Mouse (Mus musculus) forebrain, embryonic 13.5 days (tissue): ENCODE measurements around the gene Usp17ld. TPM values are rescaled to one million over a fixed set of nuclear protein-coding genes. Genes with fewer than 3 reads are reported as not detected.
"Not testable (repeated sequence)": the region's sequence is repeated elsewhere in the genome, so short reads cannot be mapped to it uniquely, and the experiment has no call there.

Source experiments
- ATAC-seq: fragments of 200-750 bp; cut with Nextera tagmentation; 2 replicates; pipeline ENCODE4 v1.8.0; 2017
- H3K27ac ChIP-seq: fragments of 300-500 bp; sonication (generic); 2 replicates; pipeline ENCODE4 v1.5.1; 2015; ENCODE audit warnings: inconsistent platforms, mild to moderate bottlenecking, moderate library complexity
- H3K27me3 ChIP-seq: fragments of 300-500 bp; sonication (generic); 2 replicates; pipeline ENCODE4 v1.6.1; 2015; ENCODE audit warnings: mild to moderate bottlenecking, inconsistent platforms
- H3K36me3 ChIP-seq: fragments of 300-500 bp; sonication (generic); 2 replicates; pipeline ENCODE4 v1.6.1; 2015; ENCODE audit warnings: mild to moderate bottlenecking, inconsistent platforms; ENCODE audit not compliant: poor library complexity, severe bottlenecking
- H3K4me1 ChIP-seq: fragments of 300-500 bp; sonication (generic); 2 replicates; pipeline ENCODE4 v1.6.1; 2015; ENCODE audit warnings: inconsistent platforms
- H3K4me2 ChIP-seq: fragments of 300-500 bp; sonication (generic); 2 replicates; pipeline ENCODE4 v1.6.1; 2015; ENCODE audit warnings: inconsistent platforms, mild to moderate bottlenecking, moderate library complexity
- H3K4me3 ChIP-seq: fragments of 300-500 bp; sonication (generic); 2 replicates; pipeline ENCODE4 v1.5.1; 2015; ENCODE audit warnings: mild to moderate bottlenecking, inconsistent platforms
- H3K9ac ChIP-seq: fragments of 300-500 bp; sonication (generic); 2 replicates; pipeline ENCODE4 v1.6.1; 2015; ENCODE audit warnings: mild to moderate bottlenecking, inconsistent platforms
- H3K9me3 ChIP-seq: fragments of 300-500 bp; sonication (generic); replicated peaks from 2 replicates; pipeline ENCODE4 v1.6.1; 2016; ENCODE audit warnings: inconsistent platforms
- WGBS: fragments of 180-500 bp; shearing (Covaris S2); methylation state at CpG from one replicate; pipeline ENCODE4 v1.1.7; 2015; 5-methylcytosine and 5-hydroxymethylcytosine counted together
- microRNA-seq: library from miRNA; unstranded; fragments of <30 nt; microRNA quantifications from one replicate; pipeline ENCODE4, GENCODE M21; 2016
- polyA plus RNA-seq: library from polyadenylated mRNA; unstranded; fragments of >200 nt; fragmentation: Nextera tagmentation; extraction: Ambion mirVana; gene quantifications from 2 replicates; pipeline ENCODE4 v1.2.1, GENCODE M21; 2015

Usp17ld gene
- polyA plus RNA-seq = not detected in 2 replicates

GRCm38 (mm10) chr7:103252405-103252804, at the start of gene Usp17ld:
Usp17ld (minus strand) TSS chr7:103252505.
- not testable (repeated sequence) for H3K4me3 ChIP-seq, H3K4me1 ChIP-seq, H3K9me3 ChIP-seq, H3K36me3 ChIP-seq, H3K27ac ChIP-seq, H3K4me2 ChIP-seq, ATAC-seq, H3K27me3 ChIP-seq, H3K9ac ChIP-seq

GRCm38 (mm10) chr7:103216696-103217095, 35.6 kb downstream of the Usp17ld start, which contains the start of gene Olfr594:
Olfr594 (plus strand) TSS chr7:103216996.
- Histone ChIP-seq H3K9me3 (no peaks in the 10 kb centered on the region), H3K36me3 (no peaks in the 10 kb centered on the region), H3K27ac (no peak within 1 kb of the TSS), H3K27me3 (no peaks in the 10 kb centered on the region), H3K4me1 (no peaks in the 10 kb centered on the region), H3K9ac (no peak within 1 kb of the TSS), H3K4me3 (no peak within 1 kb of the TSS), H3K4me2 (no peak within 1 kb of the TSS)
- no peak for ATAC-seq

DNA sequence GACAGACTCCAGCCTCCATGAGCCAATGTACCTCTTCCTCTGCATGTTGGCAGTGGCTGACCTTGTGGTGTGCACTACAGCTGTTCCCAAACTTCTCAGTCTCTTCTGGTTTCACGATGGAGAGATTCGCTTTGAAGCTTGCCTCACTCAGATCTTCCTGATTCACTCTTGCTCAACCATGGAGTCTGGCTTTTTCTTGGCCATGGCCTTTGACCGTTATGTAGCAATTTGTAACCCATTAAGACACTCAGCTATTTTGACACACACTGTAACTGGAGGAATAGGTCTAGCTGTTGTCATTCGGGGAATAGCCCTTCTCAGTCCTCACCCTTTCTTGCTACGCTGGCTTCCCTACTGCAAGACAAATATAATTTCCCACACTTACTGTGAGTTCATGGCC, 40.3 kb downstream of the Usp17ld start:
- not testable (repeated sequence) for H3K27me3 ChIP-seq, H3K27ac ChIP-seq, H3K4me1 ChIP-seq, H3K9me3 ChIP-seq, H3K9ac ChIP-seq, ATAC-seq, H3K4me2 ChIP-seq, H3K36me3 ChIP-seq, H3K4me3 ChIP-seq
- WGBS = 90% methylated on average over 5 of the region's 5 CpGs

DNA sequence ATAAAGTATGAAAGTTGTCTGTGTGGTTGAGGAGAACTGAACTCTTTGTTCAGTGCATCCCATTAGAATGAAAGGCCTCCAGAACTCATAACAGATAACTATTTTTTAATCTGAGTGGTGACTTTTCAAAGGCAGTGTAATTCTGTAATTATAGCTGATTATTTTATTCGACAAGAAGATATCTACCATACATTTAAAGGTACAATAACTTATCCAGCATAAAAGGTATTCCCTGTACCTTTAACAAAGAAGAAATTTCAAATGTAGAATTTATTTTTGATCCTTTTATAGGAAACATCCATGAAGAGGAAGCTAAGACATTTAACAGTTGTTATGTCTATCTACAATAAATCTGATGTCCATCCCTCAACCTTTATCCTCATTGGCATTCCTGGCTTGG, 40.7 kb downstream of the Usp17ld start, which contains the start of gene Olfr593:
Olfr593 (plus strand) TSS at position 301 of the 400 bp plus-strand sequence.
- Histone ChIP-seq H3K9me3 (no peaks in the 10 kb centered on the region), H3K4me2 (no peak within 1 kb of the TSS), H3K4me3 (no peak within 1 kb of the TSS), H3K27ac (no peak within 1 kb of the TSS), H3K9ac (no peak within 1 kb of the TSS), H3K36me3 (no peaks in the 10 kb centered on the region), H3K4me1 (no peaks in the 10 kb centered on the region), H3K27me3 (no peaks in the 10 kb centered on the region)
- 74% methylated on average over 1 of the region's 1 CpGs for WGBS
- no peak for ATAC-seq

Small RNAs within 50 kb of the gene (microRNA-seq; reads per million reads assigned to microRNA genes)
- not detected for gene Gm23550
- gene Gm25171 = not detected

Other genes with a start within 250 kb of the Usp17ld start
- not detected in 2 replicates for gene Olfr582, start 214.5 kb downstream of the Usp17ld start, polyA plus RNA-seq
- gene Olfr583, start 201.2 kb downstream of the Usp17ld start, polyA plus RNA-seq = not detected in 2 replicates
- gene Olfr584, start 170.6 kb downstream of the Usp17ld start, polyA plus RNA-seq = not detected in 2 replicates
- not detected in 2 replicates for gene Olfr585, start 154.8 kb downstream of the Usp17ld start, polyA plus RNA-seq
- gene Olfr586, start 126.9 kb downstream of the Usp17ld start, polyA plus RNA-seq = not detected in 2 replicates
- gene Olfr588-ps1, start 111.6 kb downstream of the Usp17ld start, polyA plus RNA-seq = not detected in 2 replicates
- not detected in 2 replicates for gene Olfr589, start 96.1 kb downstream of the Usp17ld start, polyA plus RNA-seq
- not detected in 2 replicates for gene Olfr591, start 74.2 kb downstream of the Usp17ld start, polyA plus RNA-seq
- not detected in 2 replicates for gene Olfr592, start 67.7 kb downstream of the Usp17ld start, polyA plus RNA-seq
- gene Olfr593, start 40.6 kb downstream of the Usp17ld start, polyA plus RNA-seq = not detected in 2 replicates
- not detected in 2 replicates for gene Olfr594, start 35.5 kb downstream of the Usp17ld start, polyA plus RNA-seq
- not detected in 2 replicates for gene Olfr596, start 53.1 kb upstream of the Usp17ld start, polyA plus RNA-seq
- gene Olfr597, start 63.8 kb upstream of the Usp17ld start, polyA plus RNA-seq = not detected in 2 replicates
- gene Olfr598, start 71.1 kb upstream of the Usp17ld start, polyA plus RNA-seq = not detected in 2 replicates
- gene Olfr599, start 83.4 kb upstream of the Usp17ld start, polyA plus RNA-seq = not detected in 2 replicates
- not detected in 2 replicates for gene Olfr600, start 97.2 kb upstream of the Usp17ld start, polyA plus RNA-seq
- not detected in 2 replicates for gene Olfr601, start 110.2 kb upstream of the Usp17ld start, polyA plus RNA-seq
- gene Olfr603, start 133.7 kb upstream of the Usp17ld start, polyA plus RNA-seq = not detected in 2 replicates
- not detected in 2 replicates for gene Usp17lc, start 162.6 kb upstream of the Usp17ld start, polyA plus RNA-seq
- gene Olfr605, start 192.9 kb upstream of the Usp17ld start, polyA plus RNA-seq = not detected in 2 replicates
- gene Olfr606, start 196.5 kb upstream of the Usp17ld start, polyA plus RNA-seq = not detected in 2 replicates
- not detected in 2 replicates for gene Olfr607, start 211.6 kb upstream of the Usp17ld start, polyA plus RNA-seq
- not detected in 2 replicates for gene Olfr608, start 217.4 kb upstream of the Usp17ld start, polyA plus RNA-seq
- not detected in 2 replicates for gene Olfr609, start 245.6 kb upstream of the Usp17ld start, polyA plus RNA-seq